Mouse (Mus musculus): ENCODE data around the gene D16Ertd472e.

Gene D16Ertd472e

GRCm38 (mm10) chr16:78576478-78577084, at the start of gene D16Ertd472e:
D16Ertd472e (minus strand) TSS chr16:78576708.
- peak; percentile 85 for DNase-seq (ENCODE audit: low read depth, low spot score)

DNA sequence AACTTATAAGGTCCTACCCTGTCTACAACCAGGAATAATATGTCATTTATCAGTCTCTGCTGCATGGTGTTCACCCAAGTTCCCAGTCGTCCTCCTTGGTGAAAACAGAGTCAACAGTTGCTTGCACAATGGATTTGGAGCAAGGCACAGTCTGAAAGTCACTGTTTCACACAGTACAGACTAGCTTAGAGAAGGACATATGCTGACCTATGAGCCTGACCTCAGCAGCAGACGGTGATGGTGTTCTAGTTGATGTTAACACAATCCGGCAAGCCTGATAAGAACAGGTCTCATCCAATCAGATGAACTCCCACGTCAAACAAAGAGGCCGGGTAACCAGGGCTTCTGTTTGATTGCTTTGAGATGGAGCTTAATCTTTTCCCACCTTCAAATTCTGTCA, 46.2 kb upstream of the D16Ertd472e start:
- no peak for DNase-seq (ENCODE audit: low read depth, low spot score)

DNA sequence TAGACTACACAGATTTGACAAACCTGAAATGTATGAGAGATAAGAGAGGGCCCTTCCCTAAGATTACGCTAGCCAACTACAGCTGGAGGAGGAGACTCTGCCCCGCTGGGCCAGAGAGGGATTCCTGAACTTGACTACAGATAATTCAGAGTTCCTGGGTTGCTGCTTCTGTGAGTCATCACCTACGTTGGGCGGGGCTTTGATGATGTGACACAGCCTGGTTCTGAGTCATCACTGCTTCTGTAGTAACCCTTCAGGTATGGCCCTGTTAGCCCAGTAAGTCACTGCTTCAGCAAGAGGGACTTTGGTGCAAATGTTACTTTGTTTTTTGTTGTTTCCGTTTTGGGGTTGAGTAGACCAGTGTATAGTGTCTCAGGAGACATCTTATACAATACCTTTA, 42.9 kb upstream of the D16Ertd472e start:
- no peak for DNase-seq (ENCODE audit: low read depth, low spot score)

DNA sequence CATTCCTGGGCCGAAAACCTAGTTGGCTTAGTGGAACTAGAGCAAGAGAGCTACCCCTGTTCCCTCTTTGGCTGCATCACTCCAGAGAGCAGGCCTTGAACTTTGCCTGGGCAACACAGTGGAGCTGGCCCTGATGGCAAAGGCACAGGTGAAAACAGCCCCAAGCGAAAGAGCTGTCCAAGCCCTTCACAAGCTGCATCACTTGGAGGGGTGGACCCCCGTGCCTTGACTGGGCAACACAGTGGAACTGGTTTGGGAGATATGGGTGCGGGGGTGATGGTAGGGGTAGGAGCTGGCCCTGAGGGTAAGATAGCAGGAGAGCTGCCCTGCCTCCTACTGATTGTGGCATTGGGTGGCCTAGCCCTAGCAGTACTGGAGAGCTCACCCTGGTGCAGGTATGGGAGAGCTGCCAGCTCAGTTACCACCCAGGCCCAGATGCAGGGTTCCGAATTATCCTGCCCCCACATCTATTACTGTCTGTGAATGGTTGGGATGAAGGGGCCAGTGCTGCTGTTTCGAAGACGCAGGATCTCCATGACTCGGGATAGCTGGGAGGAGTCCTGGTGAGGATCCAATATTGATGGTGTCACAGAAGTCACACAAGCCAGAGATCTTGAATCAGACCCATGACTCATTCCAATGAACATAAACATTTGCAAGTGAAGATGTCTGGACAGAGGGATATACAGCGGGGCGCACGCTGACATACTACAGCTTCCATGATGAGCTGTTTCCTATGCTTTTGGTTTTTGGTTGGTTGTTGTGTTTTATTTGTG, 41.4 kb upstream of the D16Ertd472e start:
- DNase-seq (ENCODE audit: low read depth, low spot score) = no peak

- DNase-seq (ENCODE audit: low read depth, low spot score) = no peak
Measured at GRCm38 (mm10) chr16:78606202-78606601, 29.7 kb upstream of the D16Ertd472e start.

- DNase-seq (ENCODE audit: low read depth, low spot score) = no peak
Measured at GRCm38 (mm10) chr16:78598919-78599318, 22.4 kb upstream of the D16Ertd472e start.

DNA sequence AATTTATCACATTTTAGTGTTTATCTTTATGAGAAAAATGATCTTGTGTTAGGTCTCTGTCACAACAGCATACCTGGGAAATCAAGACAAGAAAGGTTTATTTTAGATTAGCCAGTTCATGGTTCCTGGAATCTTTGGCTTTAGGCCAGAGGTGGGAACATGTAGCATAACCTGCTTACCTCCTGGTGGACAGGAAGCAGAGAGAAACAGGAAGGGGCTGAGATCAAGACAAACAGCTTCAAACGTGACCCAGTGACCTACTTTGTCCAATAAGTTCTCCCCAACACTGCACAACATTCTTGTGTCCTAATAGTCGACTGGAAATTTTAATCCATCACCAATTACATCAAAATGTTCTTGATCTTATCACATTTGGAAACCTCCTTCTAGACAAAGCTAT, 19.9 kb upstream of the D16Ertd472e start:
- DNase-seq (ENCODE audit: low read depth, low spot score) = no peak

- no peak for DNase-seq (ENCODE audit: low read depth, low spot score)
Measured at GRCm38 (mm10) chr16:78595821-78596220, 19.3 kb upstream of the D16Ertd472e start.

GRCm38 (mm10) chr16:78594154-78594553, 17.6 kb upstream of the D16Ertd472e start:
- no peak for DNase-seq (ENCODE audit: low read depth, low spot score)

GRCm38 (mm10) chr16:78591130-78591529, 14.6 kb upstream of the D16Ertd472e start:
- no peak for DNase-seq (ENCODE audit: low read depth, low spot score)

GRCm38 (mm10) chr16:78588821-78589220, 12.3 kb upstream of the D16Ertd472e start:
- peak; percentile 68 for DNase-seq (ENCODE audit: low read depth, low spot score)

- no peak for DNase-seq (ENCODE audit: low read depth, low spot score)
Measured at GRCm38 (mm10) chr16:78586621-78587020, 10.1 kb upstream of the D16Ertd472e start.

DNA sequence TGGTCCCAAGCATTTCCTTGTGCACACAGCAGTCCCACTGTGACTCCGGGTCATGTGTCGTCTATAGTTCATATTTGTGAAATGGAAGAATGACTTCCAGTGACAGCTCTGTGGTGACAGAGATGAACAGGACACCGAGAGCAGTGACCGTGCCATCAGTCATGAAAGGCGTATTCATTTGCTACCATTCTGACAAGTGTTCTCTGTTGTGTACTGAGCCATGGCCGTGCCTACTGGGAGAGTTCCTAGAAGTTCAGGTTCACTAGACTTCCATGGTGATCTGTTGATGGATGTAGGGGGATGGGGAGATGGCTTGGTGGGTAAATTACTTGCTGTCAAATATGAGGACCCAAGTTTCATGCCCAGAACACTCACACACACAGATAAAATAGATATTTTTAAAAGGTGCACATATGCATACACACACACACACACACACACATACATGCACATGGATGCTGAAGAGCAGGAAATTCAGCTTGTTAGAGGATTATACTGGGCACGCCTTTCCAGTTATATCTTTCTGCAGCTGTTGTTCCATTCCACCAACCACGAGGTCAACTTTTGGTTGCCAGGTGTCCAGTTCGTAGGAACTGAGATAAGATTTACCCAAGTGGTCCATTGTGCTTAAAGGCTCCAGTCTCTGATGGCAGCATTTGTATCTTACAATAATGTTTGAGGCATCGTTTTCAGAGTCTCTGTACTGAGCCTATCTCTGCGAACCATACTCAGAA, 9.3 kb upstream of the D16Ertd472e start:
- no peak for DNase-seq (ENCODE audit: low read depth, low spot score)

- no peak for DNase-seq (ENCODE audit: low read depth, low spot score)
Measured at GRCm38 (mm10) chr16:78585163-78585562, 8.7 kb upstream of the D16Ertd472e start.

- no peak for DNase-seq (ENCODE audit: low read depth, low spot score)
Measured at GRCm38 (mm10) chr16:78583968-78584367, 7.5 kb upstream of the D16Ertd472e start.

DNA sequence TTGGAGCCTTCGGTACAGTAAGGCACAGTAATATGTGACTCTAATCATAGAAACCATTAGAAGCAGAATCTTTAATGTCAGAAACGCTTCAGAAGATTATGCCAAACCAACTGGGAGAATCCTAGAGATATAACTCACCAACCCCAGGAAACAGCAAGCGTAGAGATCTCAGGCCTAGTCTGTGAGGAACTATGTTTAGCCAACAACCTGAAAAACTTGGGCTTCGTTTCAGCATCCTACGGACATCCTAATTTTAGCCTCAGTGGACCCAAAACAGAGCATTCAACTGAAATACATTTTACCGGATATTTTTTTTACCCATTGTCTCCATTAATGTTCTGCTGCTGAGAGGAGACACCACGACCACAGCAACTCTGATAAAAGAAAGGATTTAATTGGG, 3.9 kb upstream of the D16Ertd472e start:
- DNase-seq (ENCODE audit: low read depth, low spot score) = no peak

DNA sequence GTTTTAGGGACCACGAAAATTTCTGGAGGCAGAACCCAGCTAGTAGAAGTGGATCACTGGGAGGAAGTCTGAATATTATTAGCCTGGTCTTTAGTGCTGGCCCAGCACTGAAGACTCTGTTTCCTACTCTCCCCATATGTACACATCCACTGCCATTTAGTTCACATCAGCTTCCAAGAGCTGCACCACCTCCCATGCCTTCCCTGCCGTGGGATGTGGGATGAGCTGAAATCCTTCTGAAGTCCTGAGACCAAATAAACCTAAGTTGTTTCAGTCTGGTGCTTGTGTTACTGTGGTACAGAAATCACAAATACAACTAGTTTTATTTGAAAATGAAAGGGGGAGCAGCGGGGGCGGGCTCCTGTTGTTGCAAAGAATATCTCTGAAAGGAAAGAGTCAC, 2.9 kb upstream of the D16Ertd472e start:
- no peak for DNase-seq (ENCODE audit: low read depth, low spot score)

DNA sequence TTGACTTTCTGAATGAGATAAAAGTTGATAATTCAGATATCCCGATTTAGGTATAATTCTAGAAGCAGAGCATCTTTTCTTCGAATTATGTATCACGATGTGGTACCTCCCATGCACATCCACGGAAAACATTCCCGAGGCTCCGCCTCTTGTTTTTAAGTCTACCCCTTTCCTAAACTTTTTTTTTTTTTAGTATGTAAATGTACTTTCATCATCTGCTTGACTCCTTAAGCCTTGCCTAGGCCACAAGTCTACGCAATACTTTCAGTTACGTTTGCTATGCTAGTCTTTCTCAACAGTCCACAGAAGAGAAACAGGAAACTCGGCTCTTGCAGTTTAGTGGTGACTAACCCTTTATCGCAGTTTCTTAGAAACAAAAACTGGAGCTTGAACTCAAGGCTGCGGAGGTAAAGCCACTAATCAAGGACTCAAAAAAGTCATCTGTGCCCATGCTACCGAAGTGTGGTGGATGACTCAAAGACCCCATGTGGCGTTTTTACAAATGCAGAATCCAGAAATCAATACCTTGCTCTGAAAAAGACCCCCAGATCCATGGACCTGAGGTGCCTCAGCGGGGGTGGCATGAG, 670 bp upstream of the D16Ertd472e start:
- DNase-seq (ENCODE audit: low read depth, low spot score) = peak; percentile 25

- peak; percentile 21 for DNase-seq (ENCODE audit: low read depth, low spot score)
Measured at GRCm38 (mm10) chr16:78575852-78576477, 543 bp downstream of the D16Ertd472e start.

- no peak for DNase-seq (ENCODE audit: low read depth, low spot score)
Measured at GRCm38 (mm10) chr16:78575190-78575851, 1.2 kb downstream of the D16Ertd472e start.

GRCm38 (mm10) chr16:78574241-78574640, 2.3 kb downstream of the D16Ertd472e start:
- no peak for DNase-seq (ENCODE audit: low read depth, low spot score)

Data from ES-CJ7 (cell line).